Mouse (Mus musculus) lung, adult 2 months (tissue): ENCODE data around the gene Ift57. TPM values are rescaled to one million over a fixed set of nuclear protein-coding genes. Genes with fewer than 3 reads are reported as not detected.

Experiments
- DNase-seq: peaks from one replicate; pipeline ENCODE4 v3.0.0; 2022
- H3K4me1 ChIP-seq: fragments of 200-500 bp; 2 replicates; pipeline ENCODE4 v1.6.1; 2011; ENCODE audit warnings: low read length; ENCODE audit not compliant: control insufficient read depth, insufficient read depth
- H3K4me3 ChIP-seq: fragments of 200-500 bp; replicated peaks from 2 replicates; pipeline ENCODE3; 2011; ENCODE audit warnings: low read depth, mild to moderate bottlenecking, control low read depth, low read length; ENCODE audit errors: extremely low read depth
- CTCF ChIP-seq: fragments of 200-500 bp; IDR thresholded peaks from 2 replicates; pipeline ENCODE4 v1.5.1; 2011; ENCODE audit warnings: mild to moderate bottlenecking, low read length, control low read depth; ENCODE audit not compliant: insufficient read depth
- POLR2A ChIP-seq: fragments of 200-500 bp; IDR thresholded peaks from 2 replicates; pipeline ENCODE4 v1.6.1; 2011; ENCODE audit warnings: low read depth, mild to moderate bottlenecking, control low read depth, low read length, borderline replicate concordance; ENCODE audit errors: extremely low read depth
- WGBS: fragments of 180-500 bp; shearing (Covaris S2); methylation state at CpG from one replicate; pipeline ENCODE4 v1.1.7; 2018; 5-methylcytosine and 5-hydroxymethylcytosine counted together
- polyA plus RNA-seq: library from polyadenylated mRNA; depleted of rRNA; stranded (reverse); fragments of >200 nt; gene quantifications from 2 replicates; pipeline ENCODE4 v1.2.3, GENCODE M21; 2012; rRNA removed

Gene Ift57
- polyA plus RNA-seq, 1 experiment, result 5.8 TPM

GRCm38 (mm10) chr16:49812821-49813616 lies 114.0 kb downstream of the Ift57 start:
- no peak for DNase-seq
- WGBS, result 78% methylated on average over 10 of the region's 10 CpGs
- no peaks in the 10 kb centered on the region for H3K4me1 ChIP-seq
- H3K4me3 ChIP-seq, result no peak overlapping the region
- TF ChIP-seq POLR2A (no peak), CTCF (no peak)

GRCm38 (mm10) chr16:49814419-49814818 lies 115.4 kb downstream of the Ift57 start:
- H3K4me1 ChIP-seq, result no peaks in the 10 kb centered on the region
- 63% methylated on average over 4 of the region's 4 CpGs for WGBS
- H3K4me3 ChIP-seq, result no peak overlapping the region
- no peak for TF ChIP-seq CTCF
- TF ChIP-seq POLR2A, result no peak
- DNase-seq, result no peak

Other genes with a start within 250 kb of the Ift57 start
- gene Cd47, start 101.3 kb downstream of the Ift57 start, polyA plus RNA-seq, result 80.1 and 82.2 TPM in 2 replicates